Mouse (Mus musculus): ENCODE data around the gene Osbp.
"Not testable (repeated sequence)": the region's sequence is repeated elsewhere in the genome, so short reads cannot be mapped to it uniquely, and the experiment has no call there.

Osbp gene

GRCm38 (mm10) chr19:11965023-11965942 is at the start of gene Osbp:
Osbp (plus strand) TSS chr19:11965941.
- peak; percentile 100 for DNase-seq

GRCm38 (mm10) chr19:11922068-11922467 is 43.7 kb upstream of the Osbp start:
- DNase-seq: no peak

GRCm38 (mm10) chr19:11922515-11922914 is 43.2 kb upstream of the Osbp start:
- DNase-seq: not testable (repeated sequence)

DNA sequence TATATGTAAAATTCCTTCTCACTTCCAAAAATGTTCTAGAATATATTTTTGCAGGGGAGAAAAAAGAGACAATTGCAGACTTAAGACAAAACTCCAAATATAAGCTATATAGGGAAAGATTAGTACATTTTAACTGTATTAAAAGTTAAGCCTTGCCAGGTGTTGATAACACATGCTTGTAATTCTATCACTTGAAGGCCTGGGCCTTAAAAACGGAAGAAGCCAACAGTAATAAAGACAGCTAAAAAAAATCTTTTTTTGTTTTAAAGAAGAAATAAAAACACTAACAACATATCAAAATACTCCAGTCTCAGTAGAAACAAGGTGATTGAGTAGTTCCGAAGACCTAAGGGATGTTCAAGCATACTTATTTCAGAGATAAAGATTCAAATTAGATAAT is 39.4 kb upstream of the Osbp start:
- DNase-seq: no peak

- no peak for DNase-seq
Observed at GRCm38 (mm10) chr19:11928025-11928748, 37.6 kb upstream of the Osbp start.

GRCm38 (mm10) chr19:11946460-11946859 is 19.3 kb upstream of the Osbp start:
- DNase-seq: not testable (repeated sequence)

DNA sequence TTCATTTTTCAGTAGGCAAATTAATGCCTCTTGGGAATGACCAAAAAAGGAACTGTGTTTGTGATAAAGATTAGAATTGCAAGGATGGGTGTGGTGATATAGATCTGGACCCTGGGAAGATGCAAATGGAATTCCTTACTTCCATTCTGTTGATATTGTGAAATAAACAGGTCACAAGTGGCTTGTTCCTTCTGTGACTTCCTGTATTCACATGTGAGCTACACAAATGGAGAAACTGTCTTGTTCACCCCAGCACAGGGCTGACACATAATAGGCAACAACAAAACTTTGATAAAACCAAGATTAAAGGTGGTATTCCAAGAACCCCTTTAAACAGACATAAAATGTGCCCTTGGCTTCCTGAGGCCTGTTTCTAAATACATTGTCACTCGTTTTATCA is 15.9 kb upstream of the Osbp start:
- DNase-seq: no peak

DNA sequence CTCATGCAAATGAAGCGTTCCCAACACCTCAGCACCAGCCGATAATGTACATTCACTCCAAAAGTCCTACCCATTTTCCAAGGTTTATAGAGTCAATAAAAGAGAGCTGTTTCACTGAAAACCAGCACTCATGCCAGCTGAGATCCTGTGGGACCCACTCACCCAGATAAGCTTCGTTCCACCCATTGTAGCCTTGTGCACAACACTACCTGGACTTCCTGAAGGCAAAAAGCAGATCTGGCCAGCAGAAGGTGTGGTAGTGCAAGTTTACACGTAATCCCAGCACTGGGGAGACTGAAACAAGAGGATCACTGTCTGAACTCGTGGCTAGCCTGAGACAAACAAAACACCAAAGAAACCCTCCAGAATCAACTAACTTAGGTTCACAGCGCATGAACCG is 15.0 kb upstream of the Osbp start:
- no peak for DNase-seq

- DNase-seq: no peak
Observed at GRCm38 (mm10) chr19:11954206-11954605, 11.5 kb upstream of the Osbp start.

DNA sequence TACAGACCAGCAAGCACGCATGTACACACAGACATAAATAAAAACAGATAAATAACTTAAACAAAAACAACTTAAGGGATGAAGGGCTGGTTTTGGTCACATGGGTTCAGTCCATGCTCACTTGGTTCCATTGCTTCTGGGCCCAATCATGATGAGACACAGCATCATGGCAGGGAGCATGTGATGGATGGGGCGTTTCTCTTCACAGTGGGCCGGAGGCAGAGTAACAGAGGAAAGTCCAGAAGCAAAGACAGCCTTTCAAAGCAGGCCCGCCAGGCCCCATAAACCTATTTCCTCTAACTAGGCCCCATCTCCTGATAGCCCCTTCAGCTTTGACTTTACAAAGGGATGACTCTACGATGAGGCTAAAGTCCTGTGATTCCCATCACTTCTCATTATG is 9.1 kb upstream of the Osbp start:
- no peak for DNase-seq

DNA sequence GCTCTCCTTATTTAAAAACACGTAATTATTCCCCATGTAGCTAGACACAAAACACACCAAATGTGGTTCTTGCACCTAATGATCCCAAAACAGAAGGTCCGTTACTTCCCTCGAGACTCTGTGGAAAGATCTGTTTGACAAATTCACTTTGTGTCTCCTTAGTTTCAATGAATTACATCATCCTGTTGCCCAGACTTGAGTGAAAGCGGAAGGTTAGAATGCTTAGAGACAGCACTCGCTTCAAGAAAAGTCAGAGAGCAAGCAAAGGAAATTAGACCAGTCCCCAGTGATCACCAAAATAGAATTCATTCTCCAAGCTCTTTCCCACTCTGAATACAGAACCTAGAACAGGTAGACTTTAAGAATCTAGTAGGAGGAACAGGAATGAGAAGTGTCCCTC is 8.3 kb upstream of the Osbp start:
- no peak for DNase-seq

GRCm38 (mm10) chr19:11957846-11958245 is 7.9 kb upstream of the Osbp start:
- no peak for DNase-seq

GRCm38 (mm10) chr19:11964266-11964665 is 1.5 kb upstream of the Osbp start:
- no peak for DNase-seq

- DNase-seq: peak; percentile 59
Observed at GRCm38 (mm10) chr19:11966201-11966636, 478 bp downstream of the Osbp start.

DNA sequence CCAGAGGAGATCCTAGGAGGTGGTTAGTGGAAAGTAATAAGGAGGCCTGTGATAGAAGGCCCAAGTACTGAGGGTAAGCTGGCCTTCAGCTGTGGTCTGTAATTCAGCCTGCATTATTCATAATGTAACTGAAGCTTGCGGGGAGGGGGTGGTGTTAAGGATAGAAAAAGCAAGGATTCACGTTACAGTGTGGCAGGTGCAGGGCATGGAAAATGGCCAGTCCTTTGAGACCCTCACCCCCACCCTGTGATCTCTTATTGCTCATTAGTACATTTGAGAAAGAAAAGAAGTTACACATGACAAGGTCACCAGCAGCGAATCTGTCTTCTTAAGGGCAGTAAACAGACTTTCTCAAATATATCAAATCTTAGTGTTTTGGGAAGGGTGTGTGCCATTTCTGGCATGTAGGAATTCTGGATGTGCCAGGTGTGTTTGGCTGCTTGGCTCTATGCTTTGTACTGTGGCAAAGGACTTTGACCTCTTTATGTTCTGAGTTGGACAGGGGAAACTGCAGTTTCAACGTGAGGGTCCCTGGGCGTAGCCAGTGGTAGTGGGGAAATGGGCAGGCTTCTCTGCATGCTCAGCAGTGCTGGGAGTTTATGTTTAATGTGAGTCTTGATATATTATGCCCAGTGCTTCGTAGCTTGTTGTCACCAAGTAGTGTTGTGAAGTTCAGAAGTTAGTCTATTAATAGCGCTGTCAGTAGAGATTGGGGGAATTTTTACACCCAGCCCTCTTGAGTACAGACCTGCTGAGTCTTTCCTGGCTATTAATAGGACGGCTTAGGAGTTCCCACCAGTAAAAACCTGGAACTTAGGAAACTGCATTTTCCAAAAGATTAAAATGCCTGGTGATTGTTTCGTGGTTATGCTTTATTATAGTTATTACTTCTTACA is 3.7 kb downstream of the Osbp start:
- DNase-seq: no peak

DNA sequence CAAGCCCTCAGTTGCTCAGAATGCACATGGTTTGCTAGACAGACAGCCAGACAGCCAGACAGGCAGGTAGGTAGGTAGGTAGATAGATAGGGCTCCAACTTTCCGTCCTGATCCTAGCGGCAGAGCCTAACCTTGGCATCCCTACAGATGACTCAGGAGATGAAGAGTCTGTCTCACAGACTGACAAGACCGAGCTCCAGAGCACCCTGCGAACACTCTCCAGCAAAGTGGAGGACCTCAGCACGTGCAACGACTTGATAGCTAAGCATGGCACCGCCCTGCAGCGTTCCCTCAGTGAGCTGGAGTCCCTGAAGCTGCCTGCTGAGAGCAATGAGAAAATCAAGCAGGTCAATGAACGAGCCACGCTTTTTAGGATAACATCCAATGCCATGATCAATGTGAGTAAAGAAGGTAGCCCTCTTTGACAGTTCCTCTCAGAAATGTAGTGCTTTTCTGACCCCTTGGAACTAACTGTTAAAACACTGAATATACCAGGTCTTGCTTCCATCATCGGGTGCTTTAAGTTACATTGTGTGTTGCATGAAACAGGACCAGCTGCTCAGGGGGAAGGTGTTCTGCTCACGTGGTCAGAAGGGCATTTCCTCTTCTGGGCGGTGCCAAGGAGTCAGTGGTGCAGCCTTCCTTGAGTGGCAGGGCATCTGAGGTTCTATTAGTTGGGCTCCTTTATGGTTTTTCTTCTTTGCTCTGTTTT is 7.9 kb downstream of the Osbp start:
- no peak for DNase-seq

GRCm38 (mm10) chr19:11974223-11974540 is 8.4 kb downstream of the Osbp start:
- no peak for DNase-seq

DNA sequence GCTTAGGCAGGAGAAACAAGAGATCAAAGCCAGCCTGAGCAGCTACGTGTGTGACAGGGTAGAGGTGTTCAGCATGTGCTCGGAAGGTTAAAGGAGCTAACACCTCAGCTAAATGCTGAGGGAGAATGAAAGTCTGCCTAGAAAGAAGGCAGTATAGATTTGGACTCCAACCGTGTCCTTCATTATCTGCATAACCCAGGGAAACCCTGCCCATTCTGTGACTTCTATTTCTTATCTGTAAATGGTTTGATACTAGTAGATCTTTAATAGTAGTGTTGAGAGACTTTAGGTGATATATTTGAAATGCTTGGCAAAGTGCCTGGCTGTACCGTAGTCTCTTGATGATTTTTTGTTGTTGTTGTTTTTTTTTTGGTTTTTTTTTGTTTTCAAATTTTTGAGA is 9.9 kb downstream of the Osbp start:
- DNase-seq: no peak

GRCm38 (mm10) chr19:11977363-11977762 is 11.6 kb downstream of the Osbp start:
- no peak for DNase-seq

DNA sequence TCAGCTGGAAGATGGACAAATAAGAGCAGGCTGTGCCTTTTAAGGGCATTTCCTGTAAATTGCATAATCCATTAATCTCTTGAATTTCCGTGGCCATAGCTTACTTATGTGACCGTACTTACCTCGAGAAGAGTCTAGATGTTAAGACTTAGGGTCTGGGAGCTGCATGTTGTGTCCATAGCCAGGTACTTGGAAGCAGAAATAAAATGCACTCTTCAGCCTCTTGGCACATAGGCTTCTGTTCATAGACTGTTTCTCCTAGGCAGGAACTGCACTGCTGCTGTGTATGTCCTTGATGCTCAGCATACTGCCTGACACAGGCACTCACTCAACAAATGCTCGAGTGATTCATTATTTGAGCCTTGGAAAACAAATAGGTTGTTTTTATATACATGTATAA is 14.7 kb downstream of the Osbp start:
- no peak for DNase-seq

DNA sequence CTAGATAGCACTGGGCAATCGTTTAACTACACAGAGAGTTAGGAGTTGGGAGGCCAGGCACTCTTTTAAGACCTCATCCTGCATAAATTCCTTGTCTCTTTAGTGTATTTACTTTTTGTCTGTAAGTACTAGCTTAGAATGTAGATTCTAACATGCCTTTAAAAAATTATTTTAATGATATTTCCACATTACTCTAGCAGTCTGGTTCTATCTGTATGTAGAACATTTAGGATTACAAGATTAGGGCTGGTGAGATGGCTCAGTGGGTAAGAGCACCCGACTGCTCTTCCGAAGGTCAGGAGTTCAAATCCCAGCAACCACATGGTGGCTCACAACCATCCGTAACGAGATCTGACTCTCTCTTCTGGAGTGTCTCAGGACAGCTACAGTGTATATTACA is 18.9 kb downstream of the Osbp start:
- not testable (repeated sequence) for DNase-seq

DNA sequence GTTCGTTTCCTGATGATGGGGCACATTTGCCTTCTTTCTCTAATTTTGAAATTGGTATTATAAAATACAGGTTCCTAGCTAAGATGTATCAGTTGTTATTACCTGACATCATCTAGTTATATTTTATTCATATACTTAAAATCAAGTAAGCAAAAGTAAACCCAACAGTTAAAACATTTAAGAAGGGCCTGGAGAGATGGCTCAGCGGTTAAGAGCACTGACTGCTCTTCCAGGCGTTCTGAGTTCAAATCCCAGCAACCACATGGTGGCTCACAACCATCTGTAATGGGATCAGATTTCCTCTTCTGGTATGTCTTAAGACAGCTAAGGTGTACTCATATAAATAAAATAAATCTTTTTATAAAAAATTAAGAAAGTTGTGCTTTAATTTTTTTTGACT is 22.1 kb downstream of the Osbp start:
- no peak for DNase-seq

GRCm38 (mm10) chr19:11989334-11989733 is 23.6 kb downstream of the Osbp start:
- DNase-seq: no peak

Data from layer of hippocampus, adult 9-11 months (tissue).